Mouse (Mus musculus): ENCODE measurements at regions not wholly inside any gene's neighbourhood (a gene's known extent, or its start where the extent isn't known, plus 50 kb on each side); places are given as distances from the start of the nearest gene placed in this dataset.

DNA sequence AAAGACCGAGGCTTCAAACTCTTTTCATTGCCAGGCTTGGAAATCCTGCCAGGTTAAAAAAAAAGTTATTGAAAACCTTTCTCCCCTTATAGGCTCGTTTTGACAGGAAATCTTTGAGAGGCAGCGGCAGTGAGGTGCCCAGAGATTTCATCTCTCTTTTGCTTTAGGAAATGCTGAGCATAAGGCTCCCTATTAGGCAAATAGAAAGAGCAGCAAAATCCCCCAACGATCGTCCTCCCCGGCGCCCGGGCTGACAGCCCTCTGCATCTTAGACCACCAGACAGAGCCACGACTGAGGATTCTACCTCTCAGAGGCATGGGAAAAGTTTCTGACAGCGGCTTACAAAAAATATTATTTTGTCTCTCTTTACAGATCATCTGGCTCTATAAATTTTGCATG lies 999.5 kb downstream of the Adgrl2 start:
- no peak for TF ChIP-seq POLR2A (IDR thresholded peaks at IDR 0.05; ENCODE audit: extremely low read depth, insufficient read depth, low read length)
- no peak for TF ChIP-seq CTCF (IDR thresholded peaks at IDR 0.05; ENCODE audit: extremely low read depth, insufficient read depth, low read length)
